Mouse (Mus musculus) liver, postnatal 0 days (tissue): ENCODE results near the gene Lipa. TPM values are rescaled to one million over a fixed set of nuclear protein-coding genes. Genes with fewer than 3 reads are reported as not detected.

ENCODE experiments used
- ATAC-seq: fragments of 200-750 bp; cut with Nextera tagmentation; 2 replicates; pipeline ENCODE4 v1.8.0; 2017; ENCODE audit warnings: mild to moderate bottlenecking, moderate library complexity
- DNase-seq: peaks from one replicate; pipeline ENCODE4 v3.0.0-alpha.2; 2016
- H3K27ac ChIP-seq: fragments of 300-500 bp; sonication (generic); 2 replicates; pipeline ENCODE4 v1.5.1; 2014; ENCODE audit warnings: antibody characterized with exemption, moderate library complexity, mild to moderate bottlenecking, low read depth
- H3K27me3 ChIP-seq: fragments of 300-500 bp; sonication (generic); 2 replicates; pipeline ENCODE4 v1.6.1; 2014; ENCODE audit warnings: low read length, control low read depth, mixed read lengths; ENCODE audit not compliant: insufficient read depth
- H3K36me3 ChIP-seq: fragments of 300-500 bp; sonication (generic); replicated peaks from 2 replicates; pipeline ENCODE4 v1.6.1; 2014; ENCODE audit warnings: mild to moderate bottlenecking, control low read depth, low read length, moderate library complexity, mixed read lengths; ENCODE audit not compliant: insufficient read depth
- H3K4me1 ChIP-seq: fragments of 300-500 bp; sonication (generic); 2 replicates; pipeline ENCODE4 v1.6.1; 2014; ENCODE audit warnings: antibody characterized with exemption, mild to moderate bottlenecking, control low read depth; ENCODE audit not compliant: insufficient read depth
- H3K4me2 ChIP-seq: fragments of 300-500 bp; sonication (generic); 2 replicates; pipeline ENCODE4 v1.6.1; 2014; ENCODE audit warnings: low read depth, mild to moderate bottlenecking, low read length, moderate library complexity, mixed read lengths
- H3K4me3 ChIP-seq: fragments of 300-500 bp; sonication (generic); 2 replicates; pipeline ENCODE4 v1.5.1; 2014; ENCODE audit warnings: low read depth, low read length
- H3K9ac ChIP-seq: fragments of 300-500 bp; sonication (generic); replicated peaks from 2 replicates; pipeline ENCODE4 v1.6.1; 2014; ENCODE audit warnings: mild to moderate bottlenecking, moderate library complexity
- H3K9me3 ChIP-seq: fragments of 300-500 bp; sonication (generic); 2 replicates; pipeline ENCODE4 v1.6.1; 2016; ENCODE audit warnings: mild to moderate bottlenecking, control low read depth, low read length, mixed read lengths
- CTCF ChIP-seq: sonication (generic); IDR thresholded peaks from 2 replicates; pipeline ENCODE4 v1.5.1; 2016; ENCODE audit warnings: antibody characterized with exemption, low read depth
- EP300 ChIP-seq: IDR thresholded peaks from 2 replicates; pipeline ENCODE4 v1.6.1; 2016; ENCODE audit warnings: antibody characterized with exemption, low read depth, mild to moderate bottlenecking
- WGBS: fragments of 180-500 bp; shearing (Covaris S2); extraction: QIAGEN DNeasy Blood & Tissue Kit; methylation state at CpG from one replicate; pipeline ENCODE4 v1.1.7; 2014; ENCODE audit not compliant: insufficient replicate concordance; 5-methylcytosine and 5-hydroxymethylcytosine counted together
- polyA plus RNA-seq: library from polyadenylated mRNA; unstranded; fragments of >200 nt; fragmentation: Nextera tagmentation; extraction: Ambion mirVana; gene quantifications from 2 replicates; pipeline ENCODE4 v1.2.1, GENCODE M21; 2015

Lipa gene
- polyA plus RNA-seq, 1 experiment from 2014 or later, result 139 TPM

DNA sequence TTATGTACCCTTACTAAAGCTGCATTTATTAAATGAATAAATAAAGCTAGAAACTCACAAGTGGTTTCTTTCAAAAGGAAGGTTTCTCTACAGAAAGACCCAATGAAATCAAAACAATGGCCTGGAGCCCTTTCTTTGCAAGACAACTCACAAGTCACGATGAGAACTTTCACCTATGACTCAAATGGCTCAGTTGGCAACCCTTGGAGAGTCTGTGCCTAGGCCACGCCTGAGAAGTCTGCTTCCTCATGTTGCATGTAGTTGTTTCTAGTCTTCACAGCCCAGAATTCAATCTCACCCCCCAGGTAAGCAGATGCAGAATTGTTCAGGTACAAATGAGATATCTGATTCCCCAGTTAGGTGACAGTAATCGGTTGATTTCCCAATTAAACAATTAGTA lies 7.6 kb downstream of the Lipa start:
- TF ChIP-seq CTCF (no peak), EP300 (no peak)
- Histone ChIP-seq H3K4me1 (peaks cover 43% of the 10 kb centered on the region), H3K4me3 (no peak overlapping the region), H3K27me3 (no peaks in the 10 kb centered on the region), H3K4me2 (no peak overlapping the region), H3K27ac (peak overlapping the region; percentile 51), H3K36me3 (peaks cover 27% of the 10 kb centered on the region; the same call in 1 of the 2 replicates), H3K9ac (no peak overlapping the region), H3K9me3 (no peaks in the 10 kb centered on the region)
- ATAC-seq (no peak), DNase-seq (no peak)
- WGBS, result 72% methylated on average over 3 of the region's 3 CpGs

DNA sequence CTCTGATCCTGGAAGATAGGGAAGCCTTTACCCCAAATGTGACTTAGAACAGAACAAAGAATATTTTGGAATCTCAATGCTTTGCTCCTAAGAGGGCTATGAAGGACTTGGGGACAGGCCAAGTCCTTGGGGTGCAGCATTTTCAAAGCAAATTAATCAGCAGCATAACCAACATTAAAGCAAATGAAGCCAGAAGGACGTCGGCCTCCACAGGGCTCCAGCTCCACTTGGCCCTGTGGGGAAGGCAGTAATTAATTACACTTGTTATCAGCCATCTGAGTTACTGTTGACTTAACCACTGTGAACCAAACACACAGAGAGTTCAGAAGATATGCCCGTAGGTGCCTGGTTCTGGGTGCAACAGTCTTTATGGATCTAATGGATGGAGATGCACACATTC lies 8.5 kb downstream of the Lipa start:
- H3K4me2 ChIP-seq, result no peak overlapping the region
- TF ChIP-seq EP300 (no peak), CTCF (no peak)
- 45% methylated on average over 3 of the region's 3 CpGs for WGBS
- peaks cover 27% of the 10 kb centered on the region; the same call in 1 of the 2 replicates for H3K36me3 ChIP-seq
- H3K4me3 ChIP-seq, result no peak overlapping the region
- no peak overlapping the region for H3K9ac ChIP-seq
- H3K9me3 ChIP-seq, result no peaks in the 10 kb centered on the region
- no peaks in the 10 kb centered on the region for H3K27me3 ChIP-seq
- peaks cover 40% of the 10 kb centered on the region for H3K4me1 ChIP-seq
- DNase-seq (no peak), ATAC-seq (no peak)
- peak overlapping the region; percentile 72 for H3K27ac ChIP-seq

DNA sequence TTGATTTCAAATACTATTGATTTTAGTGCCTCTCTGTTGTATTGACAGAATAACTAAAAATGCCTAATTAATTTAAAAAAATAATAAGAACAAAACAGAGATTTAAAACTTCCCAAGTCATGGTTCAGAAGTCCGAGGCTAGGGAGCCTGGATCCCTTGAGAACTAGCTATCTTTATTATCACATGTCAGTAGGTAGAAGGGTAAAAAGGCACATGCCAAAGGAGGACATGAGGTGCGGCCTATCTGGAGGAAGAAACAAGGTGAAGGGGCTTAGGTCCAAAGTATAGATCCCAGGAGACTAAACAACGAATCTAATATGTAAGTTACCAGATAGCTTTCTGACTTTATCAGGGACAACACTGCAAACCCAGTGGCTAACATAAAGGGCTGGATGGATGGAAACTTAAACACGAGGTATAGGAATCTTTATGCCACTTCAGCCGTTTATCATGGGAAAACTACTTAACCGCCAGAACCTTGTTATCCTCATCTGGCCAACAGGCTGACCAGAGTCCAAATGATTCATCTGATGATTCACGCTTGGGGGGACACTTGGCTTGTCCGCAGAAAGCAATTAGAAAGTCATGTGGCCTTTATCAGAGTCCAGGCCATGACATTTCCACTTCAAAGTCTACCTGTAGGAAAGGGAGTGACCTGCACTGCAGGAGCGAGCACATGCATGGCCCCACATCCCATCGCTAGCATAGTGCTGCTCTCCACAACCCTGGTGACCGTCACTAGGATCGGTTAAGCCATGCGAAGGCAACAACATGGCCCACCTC lies 9.3 kb downstream of the Lipa start:
- Histone ChIP-seq H3K9me3 (no peaks in the 10 kb centered on the region), H3K27me3 (no peaks in the 10 kb centered on the region), H3K4me1 (peaks cover 40% of the 10 kb centered on the region), H3K27ac (peak overlapping the region; percentile 72), H3K4me3 (no peak overlapping the region), H3K9ac (no peak overlapping the region), H3K36me3 (peaks cover 19% of the 10 kb centered on the region; the same call in 1 of the 2 replicates), H3K4me2 (no peak overlapping the region)
- 76% methylated on average over 13 of the region's 13 CpGs for WGBS
- peak; percentile 55 for ATAC-seq
- DNase-seq, result peak; percentile 14
- no peak for TF ChIP-seq CTCF
- TF ChIP-seq EP300, result no peak

DNA sequence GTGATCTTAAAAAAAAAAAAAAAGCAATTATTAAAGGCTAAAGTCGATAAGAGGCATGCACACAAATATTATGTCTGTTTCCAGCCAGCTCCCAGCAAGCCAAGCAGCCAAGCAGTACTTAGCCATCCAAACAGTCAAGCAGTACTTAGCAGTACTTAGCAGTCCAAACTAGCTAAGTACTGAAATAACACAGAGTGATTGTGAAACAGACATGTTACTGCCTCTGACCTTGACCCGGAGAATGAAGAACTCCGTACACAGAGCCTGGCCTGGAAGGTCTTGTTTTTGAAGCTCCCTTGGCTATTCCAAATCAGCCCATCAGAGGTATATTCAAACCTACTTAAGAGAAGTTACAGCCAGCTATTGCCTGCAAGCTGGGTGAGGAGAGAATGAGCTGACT lies 10.1 kb downstream of the Lipa start:
- H3K36me3 ChIP-seq, result peaks cover 18% of the 10 kb centered on the region; the same call in 1 of the 2 replicates
- peak overlapping the region; percentile 72 for H3K27ac ChIP-seq
- H3K27me3 ChIP-seq, result no peaks in the 10 kb centered on the region
- H3K4me2 ChIP-seq, result no peak overlapping the region
- peak; percentile 83 for ATAC-seq
- WGBS, result 58% methylated on average over 3 of the region's 3 CpGs
- H3K4me3 ChIP-seq, result no peak overlapping the region
- DNase-seq, result no peak
- no peak overlapping the region for H3K9ac ChIP-seq
- no peaks in the 10 kb centered on the region for H3K9me3 ChIP-seq
- TF ChIP-seq EP300 (no peak), CTCF (no peak)
- H3K4me1 ChIP-seq, result peaks cover 40% of the 10 kb centered on the region

DNA sequence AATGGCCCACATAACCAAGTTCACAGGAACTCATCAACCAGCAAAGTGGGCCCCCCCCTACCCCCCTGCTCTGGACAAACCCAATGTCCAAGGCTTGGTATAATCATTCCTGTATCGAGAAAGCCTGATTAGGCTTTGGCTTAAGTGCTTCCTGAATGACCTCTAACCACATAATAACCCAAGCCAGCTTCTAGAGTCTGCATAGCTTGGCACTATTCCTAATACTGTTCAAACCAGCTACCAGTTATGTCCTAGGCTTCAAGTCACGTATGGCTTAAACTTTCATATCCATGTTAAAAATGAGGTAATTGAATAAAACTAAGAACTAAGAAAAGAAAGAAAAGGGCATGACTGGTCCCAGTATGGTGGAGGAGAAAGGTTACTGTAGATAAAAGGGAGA lies 10.9 kb downstream of the Lipa start:
- Histone ChIP-seq H3K9me3 (no peaks in the 10 kb centered on the region), H3K4me3 (no peak overlapping the region), H3K36me3 (peaks cover 18% of the 10 kb centered on the region; the same call in 1 of the 2 replicates), H3K4me2 (no peak overlapping the region), H3K27me3 (no peaks in the 10 kb centered on the region), H3K9ac (no peak overlapping the region), H3K4me1 (peaks cover 40% of the 10 kb centered on the region), H3K27ac (peak overlapping the region; percentile 72)
- 72% methylated on average over 2 of the region's 2 CpGs for WGBS
- no peak for ATAC-seq
- DNase-seq, result no peak
- no peak for TF ChIP-seq CTCF
- TF ChIP-seq EP300, result no peak

DNA sequence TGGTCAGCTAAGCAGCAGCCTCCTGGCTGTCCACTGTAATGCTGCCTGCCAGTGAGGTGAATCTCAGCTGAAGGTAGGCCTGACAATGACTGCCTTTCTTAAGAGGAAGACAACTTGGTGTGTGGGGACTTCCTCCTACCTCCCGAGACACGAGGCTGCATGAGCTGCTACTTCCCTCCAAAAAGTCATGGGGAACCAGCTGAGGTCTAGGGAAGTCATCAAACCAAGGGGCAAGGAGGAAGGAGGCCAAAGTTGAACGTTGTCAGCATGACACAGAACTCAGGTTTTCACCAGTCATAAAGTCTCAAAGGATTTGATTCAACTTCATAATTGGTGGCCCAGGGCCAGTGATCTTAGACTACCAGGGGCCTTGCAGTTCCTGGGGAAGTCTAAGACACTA lies 11.6 kb downstream of the Lipa start:
- Histone ChIP-seq H3K27me3 (no peaks in the 10 kb centered on the region), H3K36me3 (peaks cover 12% of the 10 kb centered on the region; the same call in 1 of the 2 replicates), H3K9me3 (no peaks in the 10 kb centered on the region), H3K4me1 (peaks cover 39% of the 10 kb centered on the region), H3K4me3 (no peak overlapping the region), H3K27ac (peak overlapping the region; percentile 72), H3K4me2 (no peak overlapping the region), H3K9ac (no peak overlapping the region)
- TF ChIP-seq EP300, result no peak
- TF ChIP-seq CTCF, result no peak
- peak; percentile 22 for DNase-seq
- ATAC-seq, result no peak
- WGBS, result 38% methylated on average over 3 of the region's 3 CpGs
